Mouse (Mus musculus) adrenal gland (tissue): ENCODE measurements around the gene Eef1akmt1.

Experiments used
- intact Hi-C: fragments of 180-260 bp; cut with DNase I; formaldehyde crosslinking; loops from one replicate; pipeline ENCODE4 v1.15.1; 2025
- long read RNA-seq, 2 experiments: library from polyadenylated mRNA; unstranded; transcript quantifications; one replicate each; pipeline ENCODE4 v2.0.0; 2020; ENCODE audit warnings: borderline replicate concordance in 1 of 2; ENCODE audit not compliant: insufficient replicate concordance in 1 of 2

Eef1akmt1 gene
- long read RNA-seq, experiment 1, transcript Eef1akmt1-201 (5 exons, 880 nt) = major isoform, 34 of 42 reads
- long read RNA-seq, experiment 1, partial matches to known transcripts = 5 of 42 reads
- long read RNA-seq, experiment 1, other reads (novel, unspliced or antisense) = 3 of 42 reads
- long read RNA-seq, experiment 2, transcript Eef1akmt1-201 (5 exons, 880 nt) = major isoform, 32 of 40 reads
- long read RNA-seq, experiment 2, partial matches to known transcripts = 5 of 40 reads
- long read RNA-seq, experiment 2, other reads (novel, unspliced or antisense) = 3 of 40 reads

DNA sequence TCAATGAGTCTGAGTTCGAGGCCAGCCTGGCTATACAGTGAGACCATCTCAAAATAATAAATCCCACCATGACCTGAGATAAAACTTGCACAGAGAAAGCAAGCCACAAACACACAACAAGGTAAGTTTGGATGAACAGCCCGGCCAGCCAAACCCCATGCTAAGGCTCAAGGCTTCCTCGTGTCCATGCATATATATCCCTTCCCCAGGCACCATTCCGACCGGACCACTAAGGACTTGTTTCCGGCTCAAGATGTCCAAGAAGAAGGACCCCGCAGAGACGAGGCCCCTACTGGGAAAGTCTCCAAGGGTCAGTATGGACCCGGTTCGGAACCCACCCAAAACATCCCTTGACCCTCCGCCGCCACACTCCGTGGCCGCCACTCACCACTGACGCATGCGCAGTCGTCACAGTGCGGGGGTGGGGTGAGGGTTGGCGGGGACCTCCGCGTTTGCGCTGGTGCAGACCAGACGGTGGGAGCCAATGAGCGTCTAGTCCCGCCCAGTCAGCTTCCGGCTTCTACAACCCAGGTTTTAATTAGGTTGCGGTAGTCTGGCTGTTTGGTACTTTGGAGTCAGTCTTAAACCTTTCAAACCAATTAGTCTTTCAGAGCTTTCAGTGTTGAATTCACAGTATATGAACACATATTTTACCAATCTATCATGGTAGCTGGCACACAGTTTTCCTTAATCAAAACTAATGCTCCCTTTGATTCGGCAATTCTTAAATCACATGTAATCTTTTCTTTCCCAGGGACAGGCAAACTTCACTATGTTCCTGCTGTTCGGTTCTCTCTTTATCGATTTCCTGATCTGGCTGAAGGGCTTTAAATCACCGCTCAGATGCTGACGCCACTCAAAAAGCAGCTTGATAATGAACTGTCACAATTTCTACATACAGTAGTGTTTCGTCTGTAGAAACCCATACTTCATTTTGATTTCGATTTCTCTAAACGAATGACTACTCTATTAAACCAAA is at the start of gene Eef1akmt1:
Eef1akmt1 (minus strand) TSS at position 458 of the 979 bp plus-strand sequence.
- intact Hi-C loops = loop anchor here (5.0 kb wide), 1 partner anchor 34 kb away; no protein-coding TSS in a partner anchor

DNA sequence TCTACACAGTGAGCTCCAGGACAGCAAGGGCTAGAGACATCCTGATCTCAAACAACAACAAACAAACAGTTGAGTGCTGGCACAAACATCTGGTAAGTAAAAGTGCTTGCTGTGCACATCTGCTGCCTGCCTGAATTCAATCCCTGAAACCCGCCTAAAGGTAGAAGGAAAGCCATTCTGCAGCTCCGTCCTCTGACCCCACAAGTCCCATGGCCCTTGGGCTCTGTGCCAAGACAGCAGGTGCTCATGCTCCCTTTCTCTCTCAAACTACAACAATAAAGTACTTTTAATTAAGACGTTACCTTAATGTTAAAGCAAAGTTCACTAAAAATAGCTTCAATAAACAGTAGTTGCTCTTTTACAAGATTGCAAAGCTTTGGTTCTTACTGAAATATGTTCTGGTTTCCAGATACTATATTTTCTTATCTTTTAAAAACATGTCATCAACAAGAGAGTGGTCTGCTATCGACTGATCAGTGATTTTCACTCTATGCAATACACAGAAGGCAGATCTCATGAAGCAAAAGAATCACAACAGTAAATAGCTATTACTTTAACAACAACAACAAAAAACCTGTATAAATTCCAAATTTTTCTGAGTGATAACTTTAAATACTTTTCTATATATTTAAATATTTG is 49.3 kb upstream of the Eef1akmt1 start:
- intact Hi-C loops = loop anchor here (10.0 kb wide), 1 partner anchor 246 kb away; no protein-coding TSS in a partner anchor

- intact Hi-C loops = loop anchor here (5.0 kb wide), 1 partner anchor 87 kb away; no protein-coding TSS in a partner anchor
Observed at GRCm38 (mm10) chr14:57619487-57619886, 48.1 kb upstream of the Eef1akmt1 start.

DNA sequence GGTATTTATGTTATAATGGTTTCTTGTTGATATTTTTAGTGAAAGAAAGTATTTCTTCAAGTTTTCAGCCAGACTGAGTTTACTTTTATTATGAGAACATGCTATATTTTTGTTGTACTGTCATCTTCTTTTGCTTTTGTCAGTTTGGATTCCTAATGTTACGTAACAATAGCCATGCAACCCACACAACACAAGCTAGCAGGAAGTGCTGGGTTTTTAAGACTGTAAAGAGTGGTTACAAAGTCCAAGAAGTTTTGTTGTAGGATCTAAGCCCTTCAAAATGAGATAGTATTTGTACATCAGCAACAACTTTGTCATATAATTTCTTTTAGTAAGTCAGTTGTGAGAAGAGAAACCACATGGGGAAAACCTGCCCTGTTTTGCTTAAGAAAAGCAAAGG is 46.3 kb upstream of the Eef1akmt1 start:
- intact Hi-C loops = loop anchor here (5.0 kb wide), 1 partner anchor 85 kb away; no protein-coding TSS in a partner anchor

GRCm38 (mm10) chr14:57616339-57616965 is 45.0 kb upstream of the Eef1akmt1 start:
- intact Hi-C loops = loop anchor here (5.0 kb wide), 1 partner anchor 84 kb away; no protein-coding TSS in a partner anchor

DNA sequence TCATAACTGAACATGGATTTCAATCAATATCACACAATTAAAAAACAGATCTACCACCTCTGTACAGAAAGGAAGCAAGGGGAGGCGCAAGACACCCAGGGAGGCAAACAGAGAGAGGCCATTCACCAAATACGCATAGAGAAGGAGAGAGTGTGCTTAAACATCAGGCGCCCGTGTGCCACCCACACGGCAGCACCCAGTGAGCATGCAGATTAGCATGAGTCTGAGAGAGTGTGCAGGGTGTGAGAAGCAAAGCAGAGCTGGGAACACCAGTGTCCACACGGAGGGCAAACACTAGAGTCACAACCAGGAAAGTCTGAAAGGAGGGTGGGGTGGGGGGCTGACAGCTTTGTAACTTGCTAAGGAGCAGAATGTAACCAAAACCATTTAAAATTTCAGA is 44.4 kb upstream of the Eef1akmt1 start:
- intact Hi-C loops = loop anchor here (5.0 kb wide), 1 partner anchor 84 kb away; no protein-coding TSS in a partner anchor

GRCm38 (mm10) chr14:57611034-57611433 is 39.6 kb upstream of the Eef1akmt1 start:
- intact Hi-C loops = no loop called here

DNA sequence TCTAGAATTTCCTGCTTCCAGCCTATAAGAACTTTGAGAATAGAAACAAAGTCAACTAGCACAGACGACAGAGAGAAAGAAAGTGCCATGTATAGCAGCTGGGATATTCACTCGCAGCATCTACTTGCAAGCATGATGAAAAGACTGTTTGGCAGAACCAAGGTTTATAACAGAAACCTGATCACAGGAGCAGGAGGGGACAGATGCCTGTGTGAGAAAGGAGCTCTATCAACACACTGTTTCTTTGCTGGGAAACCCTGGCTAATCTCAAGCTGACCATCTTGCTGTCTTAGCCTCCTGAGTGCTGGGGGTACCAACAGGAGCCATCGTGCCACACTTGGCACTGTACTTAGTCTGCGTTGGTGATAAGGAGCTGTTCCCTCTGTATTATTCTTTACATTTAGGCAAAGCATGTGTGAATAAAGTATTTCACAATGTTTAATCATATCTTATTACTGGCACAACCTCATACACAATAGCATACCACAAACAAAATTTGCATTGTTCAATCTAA is 38.5 kb upstream of the Eef1akmt1 start:
- intact Hi-C loops = no loop called here

DNA sequence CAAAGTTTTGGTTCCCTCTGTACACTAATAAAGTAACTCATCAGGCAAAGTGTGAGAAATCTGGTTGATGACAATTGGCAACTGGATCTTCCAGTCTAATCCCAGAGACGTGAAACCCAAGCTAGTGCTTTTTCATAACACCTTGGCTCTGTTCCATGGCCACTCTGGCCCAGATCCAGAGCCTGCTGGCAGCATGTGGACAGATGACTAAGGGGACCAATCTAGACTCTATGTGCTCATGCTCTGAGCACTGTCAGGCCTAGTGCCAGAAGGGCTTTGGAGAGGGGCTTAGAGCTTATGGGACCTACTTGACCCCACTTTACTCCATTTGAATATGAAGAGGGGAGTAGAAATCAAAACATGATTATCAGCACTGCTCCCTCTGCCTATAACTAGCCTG is 36.1 kb upstream of the Eef1akmt1 start:
- intact Hi-C loops = no loop called here

DNA sequence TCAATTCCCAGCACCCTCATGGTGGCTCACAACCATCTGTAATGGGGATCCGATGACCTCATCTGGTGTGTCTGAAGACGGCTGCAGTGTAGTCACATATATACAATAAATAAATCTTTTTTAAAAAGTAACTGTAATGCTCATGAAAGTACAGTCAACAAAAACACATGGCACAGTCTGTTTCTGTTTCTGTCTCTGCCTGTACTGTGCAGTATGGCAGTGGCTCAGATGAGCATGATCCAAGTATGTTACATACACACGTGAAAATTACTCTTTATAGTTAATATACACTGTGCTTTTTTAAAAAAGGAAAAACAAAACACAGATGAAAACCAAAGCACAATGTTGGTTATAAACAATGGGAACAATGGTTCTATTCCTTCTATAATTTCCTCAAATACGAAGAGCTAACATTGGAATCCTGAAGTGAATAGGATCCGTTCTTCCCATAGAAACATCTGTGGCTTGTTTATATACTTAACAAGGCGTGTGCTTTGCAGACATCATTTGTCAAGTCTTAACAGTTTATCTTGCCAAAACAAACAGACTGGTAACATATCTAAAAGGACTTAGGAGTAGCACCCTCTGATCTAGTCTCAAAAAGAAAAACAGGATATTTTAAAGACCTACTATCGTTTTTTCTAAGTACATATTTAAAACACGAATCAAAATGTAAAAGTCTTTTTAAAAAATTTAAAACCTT is 35.4 kb upstream of the Eef1akmt1 start:
- intact Hi-C loops = no loop called here

- intact Hi-C loops = no loop called here
Observed at GRCm38 (mm10) chr14:57593279-57593678, 21.9 kb upstream of the Eef1akmt1 start.

GRCm38 (mm10) chr14:57591830-57592229 is 20.4 kb upstream of the Eef1akmt1 start:
- intact Hi-C loops = no loop called here

- intact Hi-C loops = no loop called here
Observed at GRCm38 (mm10) chr14:57576364-57577060, 5.1 kb upstream of the Eef1akmt1 start.

GRCm38 (mm10) chr14:57574792-57575587 is 3.6 kb upstream of the Eef1akmt1 start:
- intact Hi-C loops = loop anchor here (5.0 kb wide), 1 partner anchor 38 kb away; no protein-coding TSS in a partner anchor

GRCm38 (mm10) chr14:57565626-57566025 is 5.8 kb downstream of the Eef1akmt1 start:
- intact Hi-C loops = no loop called here

DNA sequence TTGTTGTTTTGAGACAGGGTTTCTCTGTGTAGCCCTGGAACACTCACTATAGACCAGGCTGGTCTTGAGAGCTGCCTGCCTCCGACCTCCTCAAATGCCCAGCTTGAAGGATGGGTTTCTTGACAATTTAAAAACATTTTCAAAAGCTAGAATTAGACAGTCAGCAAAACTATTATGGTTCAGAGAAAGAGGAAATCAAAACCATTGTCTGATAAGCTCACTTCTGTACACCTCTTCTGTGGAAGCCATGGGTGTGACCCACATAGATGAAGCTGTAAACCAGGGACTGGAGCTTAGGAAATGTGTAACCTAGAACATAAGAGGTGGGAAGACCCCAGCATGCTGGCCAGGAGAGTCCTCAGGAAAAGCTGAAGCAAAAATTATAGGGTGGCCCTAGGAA is 14.5 kb downstream of the Eef1akmt1 start:
- intact Hi-C loops = no loop called here

DNA sequence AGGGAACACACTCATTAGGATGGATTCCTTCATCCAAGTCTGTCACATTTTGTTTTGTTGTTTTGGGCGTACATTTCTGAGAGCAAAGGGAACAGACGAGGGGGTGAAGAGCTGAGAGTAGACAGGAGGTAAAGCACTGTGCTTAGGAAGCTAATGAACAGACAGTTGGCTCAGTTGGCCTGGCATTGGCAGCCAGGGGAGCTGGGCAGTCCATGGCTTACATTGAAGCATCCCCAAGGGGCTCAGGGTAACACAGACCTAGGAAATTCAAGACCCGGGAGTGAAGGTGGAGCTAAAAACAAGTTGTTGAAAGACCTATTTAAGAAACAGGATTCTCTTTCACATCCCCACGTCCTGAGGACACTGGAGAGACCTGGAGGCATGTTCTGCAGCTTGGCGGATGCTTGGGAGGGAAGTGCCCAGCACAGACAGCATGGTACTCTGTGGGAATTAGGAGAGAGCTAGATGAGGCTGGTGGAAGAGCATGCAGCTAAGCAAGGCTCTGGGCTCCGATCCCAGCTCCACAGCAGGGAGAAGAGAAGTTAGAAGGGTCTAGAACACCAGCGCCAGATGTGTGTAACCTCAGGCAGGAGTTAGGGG is 15.8 kb downstream of the Eef1akmt1 start:
- intact Hi-C loops = no loop called here

GRCm38 (mm10) chr14:57554434-57554833 is 17.0 kb downstream of the Eef1akmt1 start:
- intact Hi-C loops = no loop called here
